Mouse (Mus musculus) midbrain, embryonic 12.5 days (tissue): ENCODE measurements around the gene Dhx32. TPM values are rescaled to one million over a fixed set of nuclear protein-coding genes. Genes with fewer than 3 reads are reported as not detected.
"Not testable (repeated sequence)": the region's sequence is repeated elsewhere in the genome, so short reads cannot be mapped to it uniquely, and the experiment has no call there.

Experiments used
- ATAC-seq: fragments of 200-750 bp; cut with Nextera tagmentation; 2 replicates; pipeline ENCODE4 v1.8.0; 2017; ENCODE audit warnings: low read depth, moderate TSS enrichment, moderate library complexity; ENCODE audit not compliant: low FRiP score
- H3K27ac ChIP-seq: fragments of 300-500 bp; sonication (generic); replicated peaks from 2 replicates; pipeline ENCODE4 v1.5.1; 2016; ENCODE audit warnings: mild to moderate bottlenecking
- H3K27me3 ChIP-seq: fragments of 300-500 bp; sonication (generic); 2 replicates; pipeline ENCODE4 v1.6.1; 2016; ENCODE audit warnings: mild to moderate bottlenecking
- H3K36me3 ChIP-seq: fragments of 300-500 bp; sonication (generic); 2 replicates; pipeline ENCODE4 v1.6.1; 2016
- H3K4me1 ChIP-seq: fragments of 300-500 bp; sonication (generic); 2 replicates; pipeline ENCODE4 v1.6.1; 2016
- H3K4me2 ChIP-seq: fragments of 300-500 bp; sonication (generic); replicated peaks from 2 replicates; pipeline ENCODE4 v1.6.1; 2016; ENCODE audit warnings: mild to moderate bottlenecking, moderate library complexity
- H3K4me3 ChIP-seq: fragments of 300-500 bp; sonication (generic); 2 replicates; pipeline ENCODE4 v1.5.1; 2016; ENCODE audit warnings: mild to moderate bottlenecking
- H3K9ac ChIP-seq: fragments of 300-500 bp; sonication (generic); replicated peaks from 2 replicates; pipeline ENCODE4 v1.6.1; 2016; ENCODE audit warnings: mild to moderate bottlenecking, moderate library complexity
- H3K9me3 ChIP-seq: fragments of 300-500 bp; sonication (generic); 2 replicates; pipeline ENCODE4 v1.6.1; 2016; ENCODE audit warnings: mild to moderate bottlenecking
- WGBS: fragments of 180-500 bp; shearing (Covaris S2); methylation state at CpG from one replicate; pipeline ENCODE4 v1.1.7; 2016; 5-methylcytosine and 5-hydroxymethylcytosine counted together
- polyA plus RNA-seq: library from polyadenylated mRNA; unstranded; fragments of >200 nt; fragmentation: Nextera tagmentation; extraction: Ambion mirVana; gene quantifications from 2 replicates; pipeline ENCODE4 v1.2.1, GENCODE M21; 2016

Dhx32 gene
- polyA plus RNA-seq, 1 experiment from 2014 or later: 61.1 TPM

GRCm38 (mm10) chr7:133715387-133715786, 67.1 kb downstream of the Dhx32 start:
- no peaks in the 10 kb centered on the region for H3K27me3 ChIP-seq
- H3K9ac ChIP-seq: no peak overlapping the region
- H3K27ac ChIP-seq: no peak overlapping the region
- no peak for ATAC-seq
- no peaks in the 10 kb centered on the region for H3K9me3 ChIP-seq
- peaks cover 79% of the 10 kb centered on the region for H3K36me3 ChIP-seq
- no peak overlapping the region for H3K4me3 ChIP-seq
- H3K4me1 ChIP-seq: no peaks in the 10 kb centered on the region
- no peak overlapping the region for H3K4me2 ChIP-seq
- 93% methylated on average over 4 of the region's 4 CpGs for WGBS

- no peak overlapping the region for H3K4me3 ChIP-seq
Measured at GRCm38 (mm10) chr7:133707301-133707700, 75.2 kb downstream of the Dhx32 start.

GRCm38 (mm10) chr7:133703906-133704305, 78.6 kb downstream of the Dhx32 start:
- no peaks in the 10 kb centered on the region for H3K4me1 ChIP-seq
- H3K27me3 ChIP-seq: no peaks in the 10 kb centered on the region
- H3K36me3 ChIP-seq: peaks cover 5% of the 10 kb centered on the region
- no peak overlapping the region for H3K9ac ChIP-seq
- 89% methylated on average over 7 of the region's 7 CpGs for whole genome bisulfite sequencing
- no peaks in the 10 kb centered on the region for H3K9me3 ChIP-seq
- no peak overlapping the region for H3K27ac ChIP-seq
- no peak for ATAC-seq
- H3K4me2 ChIP-seq: no peak overlapping the region
- H3K4me3 ChIP-seq: no peak overlapping the region

More at GRCm38 (mm10) chr7:133707301-133707700, 75.2 kb downstream of the Dhx32 start:
- WGBS: 86% methylated on average over 2 of the region's 2 CpGs
- Histone ChIP-seq H3K36me3 (no peaks in the 10 kb centered on the region; the same call in 1 of the 2 replicates), H3K9me3 (no peaks in the 10 kb centered on the region), H3K27ac (no peak overlapping the region), H3K4me1 (peaks cover 8% of the 10 kb centered on the region), H3K9ac (no peak overlapping the region), H3K27me3 (no peaks in the 10 kb centered on the region), H3K4me2 (no peak overlapping the region)
- no peak for ATAC-seq

- H3K27ac ChIP-seq: no peak overlapping the region
- H3K27me3 ChIP-seq: no peaks in the 10 kb centered on the region
- no peaks in the 10 kb centered on the region for H3K4me1 ChIP-seq
- no peak for ATAC-seq
- peaks cover 11% of the 10 kb centered on the region for H3K36me3 ChIP-seq
- no peak overlapping the region for H3K9ac ChIP-seq
- no peak overlapping the region for H3K4me3 ChIP-seq
- no peak overlapping the region for H3K4me2 ChIP-seq
- no peaks in the 10 kb centered on the region for H3K9me3 ChIP-seq
- WGBS: 95% methylated on average over 10 of the region's 10 CpGs
Measured at GRCm38 (mm10) chr7:133702333-133702732, 80.2 kb downstream of the Dhx32 start.

- H3K9ac ChIP-seq: no peak overlapping the region
- H3K27me3 ChIP-seq: no peaks in the 10 kb centered on the region
- no peak overlapping the region for H3K27ac ChIP-seq
- H3K4me2 ChIP-seq: no peak overlapping the region
- H3K9me3 ChIP-seq: no peaks in the 10 kb centered on the region
- no peaks in the 10 kb centered on the region for H3K4me1 ChIP-seq
- ATAC-seq: no peak
- no peak overlapping the region for H3K4me3 ChIP-seq
- peaks cover 18% of the 10 kb centered on the region for H3K36me3 ChIP-seq
- 95% methylated on average over 7 of the region's 7 CpGs for WGBS
Measured at GRCm38 (mm10) chr7:133701366-133701765, 81.2 kb downstream of the Dhx32 start.

- H3K4me1 ChIP-seq: no peaks in the 10 kb centered on the region
- H3K9me3 ChIP-seq: no peaks in the 10 kb centered on the region
- H3K36me3 ChIP-seq: peaks cover 19% of the 10 kb centered on the region
- H3K4me3 ChIP-seq: no peak overlapping the region
- no peak overlapping the region for H3K9ac ChIP-seq
- no peak overlapping the region for H3K27ac ChIP-seq
- WGBS: 82% methylated on average over 4 of the region's 4 CpGs
- H3K27me3 ChIP-seq: no peaks in the 10 kb centered on the region
- ATAC-seq: no peak
- no peak overlapping the region for H3K4me2 ChIP-seq
Measured at GRCm38 (mm10) chr7:133699885-133700284, 82.6 kb downstream of the Dhx32 start.

GRCm38 (mm10) chr7:133698021-133698709, 84.4 kb downstream of the Dhx32 start:
- peaks cover 19% of the 10 kb centered on the region for H3K36me3 ChIP-seq
- no peak overlapping the region for H3K9ac ChIP-seq
- no peak for ATAC-seq
- H3K4me2 ChIP-seq: no peak overlapping the region
- H3K4me3 ChIP-seq: no peak overlapping the region
- WGBS: 91% methylated on average over 12 of the region's 12 CpGs
- no peaks in the 10 kb centered on the region for H3K9me3 ChIP-seq
- no peaks in the 10 kb centered on the region for H3K4me1 ChIP-seq
- no peak overlapping the region for H3K27ac ChIP-seq
- H3K27me3 ChIP-seq: no peaks in the 10 kb centered on the region

GRCm38 (mm10) chr7:133685644-133686043, 96.9 kb downstream of the Dhx32 start:
- H3K27me3 ChIP-seq, H3K4me3 ChIP-seq, H3K9ac ChIP-seq, H3K4me1 ChIP-seq, H3K4me2 ChIP-seq, ATAC-seq, H3K9me3 ChIP-seq, H3K27ac ChIP-seq: not testable (repeated sequence)
- peaks cover 37% of the 10 kb centered on the region for H3K36me3 ChIP-seq

- no peak for ATAC-seq
Measured at GRCm38 (mm10) chr7:133684701-133685100, 97.8 kb downstream of the Dhx32 start.

GRCm38 (mm10) chr7:133684110-133684509, 98.4 kb downstream of the Dhx32 start:
- H3K9ac ChIP-seq: no peak overlapping the region
- ATAC-seq: no peak

More at GRCm38 (mm10) chr7:133684701-133685100, 97.8 kb downstream of the Dhx32 start:
- WGBS: 96% methylated on average over 6 of the region's 6 CpGs
- peaks cover 28% of the 10 kb centered on the region for H3K36me3 ChIP-seq
- no peak overlapping the region for H3K27ac ChIP-seq
- H3K4me3 ChIP-seq: no peak overlapping the region
- H3K27me3 ChIP-seq: no peaks in the 10 kb centered on the region
- no peak overlapping the region for H3K9ac ChIP-seq
- peaks cover 8% of the 10 kb centered on the region; the same call in 1 of the 2 replicates for H3K9me3 ChIP-seq
- H3K4me1 ChIP-seq: no peaks in the 10 kb centered on the region
- H3K4me2 ChIP-seq: no peak overlapping the region

GRCm38 (mm10) chr7:133683626-133684025, 98.9 kb downstream of the Dhx32 start:
- no peak for ATAC-seq
- Histone ChIP-seq H3K4me1 (no peaks in the 10 kb centered on the region), H3K9ac (no peak overlapping the region), H3K4me2 (no peak overlapping the region), H3K27ac (no peak overlapping the region), H3K27me3 (no peaks in the 10 kb centered on the region), H3K36me3 (peaks cover 17% of the 10 kb centered on the region), H3K9me3 (peaks cover 5% of the 10 kb centered on the region; the same call in 1 of the 2 replicates), H3K4me3 (no peak overlapping the region)
- WGBS: 86% methylated on average over 5 of the region's 5 CpGs

More at GRCm38 (mm10) chr7:133684110-133684509, 98.4 kb downstream of the Dhx32 start:
- Histone ChIP-seq H3K27ac (no peak overlapping the region), H3K9me3 (peaks cover 8% of the 10 kb centered on the region; the same call in 1 of the 2 replicates), H3K27me3 (no peaks in the 10 kb centered on the region), H3K36me3 (peaks cover 22% of the 10 kb centered on the region), H3K4me1 (no peaks in the 10 kb centered on the region), H3K4me2 (no peak overlapping the region), H3K4me3 (no peak overlapping the region)
- WGBS: 84% methylated on average over 5 of the region's 5 CpGs

- Histone ChIP-seq H3K9ac (no peak within 1 kb of the TSS), H3K27me3 (no peaks in the 10 kb centered on the region), H3K4me1 (no peaks in the 10 kb centered on the region), H3K9me3 (no peaks in the 10 kb centered on the region), H3K4me2 (no peak within 1 kb of the TSS), H3K27ac (no peak within 1 kb of the TSS), H3K4me3 (no peak within 1 kb of the TSS), H3K36me3 (no peaks in the 10 kb centered on the region)
- ATAC-seq: no peak
- 84% methylated on average over 3 of the region's 3 CpGs for WGBS
Measured at GRCm38 (mm10) chr7:133679961-133680360, 102.6 kb downstream of the Dhx32 start, which contains the start of gene Mmp21. Gene Mmp21, minus strand, starts transcription at chr7:133680061.
